Mouse (Mus musculus) adrenal gland, postnatal 14 days (tissue): ENCODE data around the gene Pla2g4e. TPM values are rescaled to one million over a fixed set of nuclear protein-coding genes. Genes with fewer than 3 reads are reported as not detected.

ENCODE experiments used
- DNase-seq: peaks from one replicate; pipeline ENCODE4 v3.0.0; 2021; ENCODE audit warnings: mixed read lengths
- total RNA-seq: library from RNA; stranded (reverse); gene quantifications from 2 replicates; pipeline ENCODE4 v1.2.3, GENCODE M21; 2021

The Pla2g4e gene
- total RNA-seq, 1 experiment from 2014 or later = 0.48 TPM

GRCm38 (mm10) chr2:120122983-120123382, 122.2 kb downstream of the Pla2g4e start:
- DNase-seq = no peak

- DNase-seq = no peak
These were observed 127.8 kb downstream of the Pla2g4e start for GRCm38 (mm10) chr2:120117346-120117745.

Other genes starting within 250 kb of the Pla2g4e start
- 8.3 and 12.1 TPM in 2 replicates for gene Jmjd7, start 217.9 kb downstream of the Pla2g4e start, total RNA-seq
- 0.85 and 1.2 TPM in 2 replicates for gene Gm28042, start 217.8 kb downstream of the Pla2g4e start, total RNA-seq
- gene Pla2g4b, start 211.9 kb downstream of the Pla2g4e start, total RNA-seq = 2.9 and 4.8 TPM in 2 replicates
- 34.2 and 48.1 TPM in 2 replicates for gene Ehd4, start 90.7 kb downstream of the Pla2g4e start, total RNA-seq
- not detected in 2 replicates for gene Pla2g4d, start 43.9 kb upstream of the Pla2g4e start, total RNA-seq
- 0.23 TPM in 1 of 2 replicates, not detected in the other for gene Pla2g4f, start 68.8 kb upstream of the Pla2g4e start, total RNA-seq
- 34.1 and 44.3 TPM in 2 replicates for gene Vps39, start 107.8 kb upstream of the Pla2g4e start, total RNA-seq
- 33.5 and 40.0 TPM in 2 replicates for gene Ganc, start 158.6 kb upstream of the Pla2g4e start, total RNA-seq
- 36.2 and 38.3 TPM in 2 replicates for gene Tmem87a, start 158.8 kb upstream of the Pla2g4e start, total RNA-seq
- gene Capn3, start 210.7 kb upstream of the Pla2g4e start, total RNA-seq = 0.38 and 0.52 TPM in 2 replicates